Comparison of ENCODE assay signal across 8 mouse cellular contexts in genomic region chr1:38862213-38862612, GRCm38 (mm10). TPM values are rescaled to one million over a fixed set of nuclear protein-coding genes. Genes with fewer than 3 reads are reported as not detected.
DNase-seq lines count a peak whose midpoint lies in the region.

No protein-coding gene starts in this region.

- peak; percentile 36 for DNase-seq in gastrocnemius, postnatal 10 days
- no peak for DNase-seq in gastrocnemius, postnatal 4 days (ENCODE audit: low spot score in 2 of 2)
- peak; percentile 22 for DNase-seq in ovary, postnatal 36 days (ENCODE audit: low spot score)
- DNase-seq in ovary, postnatal 10 days (ENCODE audit: low spot score) = no peak
- peak; percentile 61 for DNase-seq in cerebellum, adult 8-10 months
- peak; percentile 38 to 52 for DNase-seq in layer of hippocampus, postnatal 36 days
- DNase-seq in splenic B cell, adult 2 months (ENCODE audit: low read depth, low spot score) = peak; percentile 48
- no peak for DNase-seq in kidney, adult 8-10 months

- H3K27me3 ChIP-seq in splenic B cell, adult 2 months (ENCODE audit: control insufficient read depth, insufficient read depth, low read length, poor library complexity, severe bottlenecking) = no peaks in the 10 kb centered on the region

- H3K36me3 ChIP-seq in splenic B cell, adult 2 months (ENCODE audit: control insufficient read depth, insufficient read depth, low read length, poor library complexity, severe bottlenecking) = no peaks in the 10 kb centered on the region

RNA-seq across cellular contexts. Expression of gene Lonrf2, which starts 25.7 kb away (rescaled TPM):
- 1 to 10 TPM; 1.7 to 2.4 TPM for total RNA-seq in gastrocnemius, postnatal 10 days (2021)
- 1 to 10 TPM; 3.0 to 3.7 TPM for total RNA-seq in gastrocnemius, postnatal 4 days (2021)
- total RNA-seq in layer of hippocampus, postnatal 36 days (2021) = 100 to 1,000 TPM; 106 to 109 TPM

RNA-seq across cellular contexts. Expression of gene Chst10, which starts 35.7 kb away (rescaled TPM):
- 1 to 10 TPM; 1.3 TPM for total RNA-seq in gastrocnemius, postnatal 10 days (2021)
- total RNA-seq in gastrocnemius, postnatal 4 days (2021) = 1 to 10 TPM; 1.6 to 1.7 TPM
- total RNA-seq in layer of hippocampus, postnatal 36 days (2021) = 10 to 100 TPM; 52.2 to 55.2 TPM

Comparison
In these comparisons a context has a peak if more than half of its experiments do, and no peak if none do; other contexts are left out.
1. DNase-seq: peak in gastrocnemius, postnatal 10 days (single experiment), ovary, postnatal 36 days (single experiment), cerebellum, adult 8-10 months (single experiment), layer of hippocampus, postnatal 36 days (2 of 2) and splenic B cell, adult 2 months (single experiment); none in gastrocnemius, postnatal 4 days (0 of 2), ovary, postnatal 10 days (single experiment) and kidney, adult 8-10 months (0 of 2).
2. RNA of gene Lonrf2, which starts 25.7 kb away (total RNA-seq): 106 to 109 TPM in layer of hippocampus, postnatal 36 days; 3.0 to 3.7 TPM in gastrocnemius, postnatal 4 days and 1.7 to 2.4 TPM in gastrocnemius, postnatal 10 days; every median in the first group is over 10 times any median in the second.
3. RNA of gene Chst10, which starts 35.7 kb away (total RNA-seq): 52.2 to 55.2 TPM in layer of hippocampus, postnatal 36 days; 1.6 to 1.7 TPM in gastrocnemius, postnatal 4 days and 1.3 TPM in gastrocnemius, postnatal 10 days; every median in the first group is over 10 times any median in the second.